Mouse (Mus musculus) frontal cortex, postnatal 10 days (tissue): ENCODE measurements around the gene Trim7.
A peak's percentile ranks its signal among the peaks of the same experiment; 100 is the strongest.
"Not testable (repeated sequence)": the region's sequence is repeated elsewhere in the genome, so short reads cannot be mapped to it uniquely, and the experiment has no call there.

ENCODE experiments used
- DNase-seq, 2 experiments: peaks; one replicate each; pipeline ENCODE4 v3.0.0; 2022; ENCODE audit warnings: low spot score in 2 of 2, mixed read lengths in 1 of 2

Gene Trim7

DNA sequence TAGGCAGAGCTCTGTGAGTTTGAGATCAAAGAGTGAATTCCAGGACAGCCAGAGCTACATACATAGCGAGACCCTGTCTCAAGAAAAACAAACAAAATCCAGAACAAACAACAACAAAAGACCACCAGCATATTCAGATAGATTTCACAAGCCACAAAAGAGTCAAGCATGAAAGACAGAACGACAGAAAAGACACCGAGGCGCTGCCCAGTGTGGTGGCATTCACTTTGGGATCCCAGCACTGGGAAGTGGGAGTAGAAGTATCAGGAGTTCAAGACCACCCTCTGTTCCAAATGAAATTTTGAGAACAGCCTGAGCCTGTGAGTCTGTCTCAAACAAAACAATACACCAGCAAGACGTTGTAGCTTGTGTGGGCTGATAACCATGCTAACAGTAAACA is 20.9 kb downstream of the Trim7 start:
- no peak for DNase-seq

GRCm38 (mm10) chr11:48850240-48850639 is 24.3 kb downstream of the Trim7 start:
- DNase-seq: no peak

- DNase-seq: no peak
Observed at GRCm38 (mm10) chr11:48851270-48851995, 25.5 kb downstream of the Trim7 start.

DNA sequence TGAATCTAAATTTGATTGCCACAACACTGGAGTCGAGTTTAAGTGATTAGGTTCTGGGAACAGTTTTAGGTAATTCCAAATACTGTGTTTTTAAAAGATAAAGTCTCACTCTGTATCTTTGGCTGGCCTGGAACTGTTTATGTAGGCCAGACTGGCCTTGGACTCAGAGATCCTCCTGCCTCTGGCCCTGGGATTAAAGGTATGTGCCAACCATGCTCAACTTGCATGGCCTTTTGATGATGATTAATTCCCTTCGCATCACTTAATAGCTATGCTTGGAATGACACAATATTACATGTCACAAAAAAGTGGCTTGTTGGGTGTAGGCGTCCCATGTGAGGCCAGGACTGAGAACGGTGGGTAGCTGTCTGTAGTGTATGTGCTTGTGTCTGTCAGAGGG is 26.2 kb downstream of the Trim7 start:
- DNase-seq: no peak

DNA sequence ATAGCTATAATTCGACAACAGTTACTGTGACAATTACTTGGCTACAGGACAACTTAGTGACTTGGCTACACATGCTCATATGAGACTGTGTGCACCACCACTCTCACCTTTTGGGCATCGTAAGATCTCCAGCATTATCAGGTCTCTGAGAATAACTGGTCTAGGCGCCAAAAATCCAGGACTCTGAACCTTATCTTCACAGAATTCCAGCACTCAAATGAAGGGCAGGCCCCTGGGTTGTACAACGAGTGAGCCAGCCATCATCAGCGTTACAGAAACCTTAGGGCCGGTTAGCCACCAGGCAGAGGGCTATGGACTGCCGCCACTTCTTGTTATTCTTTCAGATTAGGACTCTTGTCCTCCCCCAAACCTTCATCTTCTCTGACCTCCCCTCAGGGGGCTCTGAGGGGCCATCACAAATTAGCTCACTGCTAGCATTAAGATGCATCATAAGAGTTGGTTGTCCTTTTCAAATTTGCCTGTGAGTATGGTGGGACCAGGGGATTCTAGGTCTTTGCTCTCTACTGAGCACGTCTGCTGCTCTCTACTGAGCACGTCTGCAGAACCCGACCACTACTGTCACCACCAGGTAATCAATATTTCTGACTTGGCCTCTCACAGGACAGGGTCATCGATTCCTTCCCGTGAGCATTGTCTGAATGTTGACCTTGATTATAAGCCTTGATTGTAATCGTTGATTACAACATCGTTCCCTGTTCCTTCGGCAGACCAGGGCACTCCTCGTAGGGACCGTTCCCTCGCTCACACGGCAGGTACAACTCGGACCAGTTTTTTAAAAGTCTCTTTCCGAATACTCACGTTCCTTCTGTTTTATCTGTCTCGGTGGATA is 26.9 kb downstream of the Trim7 start:
- DNase-seq: no peak

DNA sequence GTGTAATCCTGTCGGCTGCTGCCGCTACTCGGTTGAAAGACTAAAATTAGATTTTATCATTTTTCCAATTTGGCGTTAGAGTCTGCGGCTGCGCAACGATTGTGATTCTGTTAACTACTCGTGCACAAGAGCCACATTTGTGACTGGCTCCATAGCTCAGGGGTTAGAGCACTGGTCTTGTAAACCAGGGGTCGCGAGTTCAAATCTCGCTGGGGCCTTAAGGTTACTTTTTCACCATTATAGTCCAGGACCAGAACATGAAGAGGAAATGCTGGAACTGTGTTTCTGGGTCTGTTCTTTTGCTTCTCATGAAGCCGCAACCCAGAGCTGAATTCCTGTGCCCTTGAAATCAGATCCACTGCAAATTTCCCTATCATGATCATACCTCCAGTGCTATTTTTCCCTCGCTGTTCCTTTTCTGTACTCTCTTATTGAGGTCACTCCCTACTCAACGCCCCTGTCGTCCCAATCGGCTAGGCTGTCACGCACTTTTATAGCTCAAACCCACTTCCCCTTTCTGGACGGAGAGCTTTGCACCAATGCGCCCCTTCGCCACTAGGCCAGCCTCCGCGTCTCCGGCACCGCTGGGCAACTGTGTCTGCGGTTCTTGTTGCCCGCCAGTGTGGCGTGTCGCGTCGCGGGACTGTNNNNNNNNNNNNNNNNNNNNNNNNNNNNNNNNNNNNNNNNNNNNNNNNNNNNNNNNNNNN is 27.7 kb downstream of the Trim7 start:
- DNase-seq: peak; percentile 68 to 88

GRCm38 (mm10) chr11:48859014-48859413 is 33.1 kb downstream of the Trim7 start:
- DNase-seq: no peak

GRCm38 (mm10) chr11:48862784-48863319 is 36.9 kb downstream of the Trim7 start:
- no peak for DNase-seq

DNA sequence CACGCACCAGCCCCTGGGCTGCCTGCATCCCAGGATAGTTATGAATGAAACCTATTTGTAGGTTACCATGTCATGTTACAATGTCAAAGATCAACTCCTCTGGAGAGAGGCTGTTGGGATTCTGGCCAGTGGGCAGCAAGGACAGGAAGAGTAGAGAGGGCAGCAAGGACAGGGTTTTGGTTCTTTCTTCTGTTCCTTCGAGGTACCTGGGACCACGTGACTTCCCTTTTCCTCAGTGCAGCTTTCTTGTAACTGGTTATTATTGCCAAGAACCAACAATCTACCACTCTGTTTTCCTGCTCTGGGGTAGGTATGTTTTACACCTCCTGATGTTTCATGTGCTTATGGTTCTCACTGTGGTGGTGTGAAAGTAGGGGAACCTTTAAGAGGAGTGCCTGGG is 37.9 kb downstream of the Trim7 start:
- no peak for DNase-seq

- DNase-seq: no peak
Observed at GRCm38 (mm10) chr11:48866481-48866880, 40.5 kb downstream of the Trim7 start.

DNA sequence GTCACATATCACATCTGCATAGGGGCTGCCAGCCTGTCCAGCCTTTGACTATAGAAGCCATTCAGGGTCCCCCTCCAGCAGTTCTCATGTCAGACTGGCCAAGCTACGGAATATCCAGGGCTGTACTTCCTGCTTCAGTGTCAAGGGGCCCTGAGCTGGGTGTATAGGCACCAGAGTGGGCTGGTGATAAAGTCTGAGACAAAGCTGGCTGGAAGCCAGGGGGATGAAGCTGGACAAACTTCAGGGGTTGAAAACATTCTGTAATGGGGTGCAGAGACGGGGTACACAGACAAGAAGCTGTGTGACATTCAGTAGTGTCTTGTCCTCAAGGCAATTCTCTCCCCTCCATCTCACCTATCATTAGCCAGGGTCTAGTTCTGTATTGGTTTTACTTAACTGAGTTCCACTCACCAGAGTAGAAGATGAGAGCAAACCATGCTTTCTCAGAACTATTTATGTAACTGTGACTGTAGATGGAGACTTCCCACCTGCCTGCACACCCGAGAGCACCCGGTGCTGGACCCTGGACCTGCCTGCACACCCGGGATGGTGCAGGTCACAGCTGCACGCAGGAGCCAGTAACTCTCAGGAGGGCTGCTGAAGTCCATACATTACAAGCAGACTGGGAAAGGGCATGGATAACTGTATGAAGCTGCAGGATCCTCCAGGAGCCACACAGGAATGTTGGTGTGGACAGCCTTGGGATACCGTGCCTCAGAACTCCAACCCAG is 43.6 kb downstream of the Trim7 start:
- no peak for DNase-seq

DNA sequence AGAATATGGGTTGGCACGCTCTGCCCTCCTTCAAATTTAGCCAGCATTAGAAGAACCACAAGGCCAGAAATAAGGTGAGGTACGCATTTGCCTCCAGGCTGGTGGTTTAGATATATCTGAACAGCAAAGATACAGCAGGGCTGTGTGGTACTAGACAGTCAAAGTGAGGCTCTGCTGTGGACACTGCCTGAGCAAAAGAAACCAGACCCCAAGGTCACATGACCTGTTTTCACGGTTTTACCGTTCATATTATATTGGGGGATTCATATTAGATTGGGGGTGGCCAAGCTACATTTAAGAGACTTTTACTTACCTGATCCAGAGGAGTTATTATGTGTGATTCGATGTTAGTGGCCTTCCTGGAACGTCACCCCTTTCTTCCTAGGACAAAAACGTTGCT is 44.8 kb downstream of the Trim7 start:
- no peak for DNase-seq

GRCm38 (mm10) chr11:48871201-48871772 is 45.3 kb downstream of the Trim7 start, which contains the start of gene Irgm1:
Irgm1 (minus strand) TSS chr11:48871683.
- DNase-seq: peak in 1 of 2 experiments; percentile 34

- DNase-seq: no peak
Observed at GRCm38 (mm10) chr11:48871817-48872541, 46.0 kb downstream of the Trim7 start.

GRCm38 (mm10) chr11:48872695-48873300 is 46.9 kb downstream of the Trim7 start:
- no peak for DNase-seq

DNA sequence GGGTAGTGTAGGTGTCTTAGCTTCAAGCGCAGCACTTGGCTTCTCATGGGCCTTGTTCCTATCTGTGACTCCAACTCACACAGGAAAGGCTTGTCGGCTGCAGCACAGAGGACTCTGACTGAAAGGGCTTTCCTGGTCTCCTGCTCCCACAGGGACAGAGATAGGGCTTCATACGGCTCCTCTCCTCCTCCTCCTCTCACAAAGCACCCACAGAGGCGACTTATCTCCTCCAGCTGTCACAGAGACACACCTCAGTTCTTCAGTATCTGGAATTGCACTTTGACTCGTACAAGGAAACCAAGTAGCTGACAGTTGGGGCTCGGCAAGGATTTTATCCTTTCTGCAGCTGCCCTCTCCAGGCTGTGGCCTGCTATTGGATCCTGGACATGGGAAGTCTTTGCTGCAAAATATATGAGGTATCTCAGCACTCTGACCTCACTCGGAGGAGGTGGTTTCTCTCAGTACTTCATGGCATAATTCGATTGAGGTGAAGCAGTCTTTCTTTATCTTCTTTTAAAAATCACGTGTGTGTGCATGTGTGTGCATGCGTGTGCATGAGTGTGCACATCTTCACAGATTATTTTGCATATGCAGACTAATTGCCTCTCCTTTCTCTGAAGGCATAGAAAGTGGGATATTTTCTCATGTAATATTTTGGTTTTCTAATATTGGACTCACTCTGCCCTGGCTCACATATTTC is 47.8 kb downstream of the Trim7 start:
- no peak for DNase-seq

DNA sequence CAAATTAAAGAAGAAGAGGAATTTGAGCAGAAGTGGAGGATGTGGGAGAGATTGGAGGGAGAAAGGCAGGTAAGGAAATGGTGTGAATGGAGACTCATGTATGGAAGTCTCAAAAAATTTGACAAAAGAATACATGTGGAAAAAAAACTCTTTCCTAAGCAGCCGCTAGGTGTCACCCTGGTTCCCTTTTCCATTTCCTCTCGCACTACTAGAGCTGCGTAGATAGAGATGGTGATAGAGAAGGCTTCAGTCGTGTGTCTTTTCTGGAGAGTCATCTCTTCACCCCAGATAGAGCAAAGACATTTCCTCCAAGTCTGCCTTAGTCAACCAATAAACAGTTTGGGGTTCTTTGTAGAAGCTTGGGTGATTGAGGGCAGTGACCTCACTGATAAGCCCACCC is 48.5 kb downstream of the Trim7 start:
- DNase-seq: no peak

DNA sequence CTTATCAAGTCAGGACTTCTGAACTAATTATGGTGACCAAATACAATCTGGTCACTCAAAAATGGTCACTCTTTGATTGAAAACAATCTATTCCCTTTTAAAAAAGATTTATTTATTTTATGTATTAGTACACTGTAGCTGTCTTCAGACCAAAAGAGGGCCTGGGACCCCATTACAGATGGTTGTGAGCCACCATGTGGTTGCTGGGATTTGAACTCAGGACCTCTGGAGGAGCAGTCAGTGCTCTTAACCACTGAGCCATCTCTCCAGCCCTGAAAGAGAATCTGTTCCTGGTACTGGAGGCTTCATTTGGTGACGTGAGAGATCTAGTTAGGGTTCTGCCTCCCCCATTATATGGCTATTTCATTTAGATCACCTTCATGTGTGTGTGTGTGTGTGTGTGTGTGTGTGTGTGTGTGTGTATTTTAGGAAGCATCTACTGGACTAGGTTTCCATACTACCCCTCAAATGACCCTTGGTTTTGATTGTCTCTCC is 49.5 kb downstream of the Trim7 start:
- DNase-seq: not testable (repeated sequence)

DNA sequence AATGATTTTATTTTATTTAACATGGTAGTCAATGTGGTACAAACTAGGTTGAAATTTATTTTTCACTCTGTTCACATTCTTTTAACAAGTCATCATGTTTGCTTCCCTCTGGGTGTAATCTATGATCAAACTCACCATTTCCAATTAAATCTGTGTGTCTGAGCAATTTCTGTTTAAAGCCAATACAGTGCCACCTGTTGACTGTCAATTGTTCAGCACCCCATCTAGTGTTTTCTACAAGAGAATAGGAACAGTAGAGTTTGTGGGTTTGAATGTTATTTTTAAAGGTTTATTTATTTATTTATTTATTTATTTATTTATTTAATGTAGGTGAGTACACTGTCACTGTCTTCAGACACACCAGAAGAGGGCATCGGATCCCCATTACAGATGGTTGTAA is 50.7 kb downstream of the Trim7 start:
- no peak for DNase-seq
